Mouse (Mus musculus) heart, adult 2 months (tissue): Measurements from ENCODE around the gene Oas1f.

ENCODE experiments used
- CTCF ChIP-seq: fragments of 200-600 bp; IDR thresholded peaks from 2 replicates; pipeline ENCODE4 v1.8.1; 2022; ENCODE audit warnings: antibody characterized with exemption, mild to moderate bottlenecking, moderate library complexity
- EP300 ChIP-seq: fragments of 200-500 bp; IDR thresholded peaks from 2 replicates; pipeline ENCODE4 v1.6.1; 2011; ENCODE audit warnings: low read depth, low read length, control low read depth; ENCODE audit not compliant: insufficient read depth
- POLR2A ChIP-seq: fragments of 200-500 bp; IDR thresholded peaks from 2 replicates; pipeline ENCODE4 v1.6.1; 2011; ENCODE audit warnings: mild to moderate bottlenecking, low read depth, low read length, control low read depth; ENCODE audit not compliant: insufficient read depth

- no peak for TF ChIP-seq POLR2A
- no peak for TF ChIP-seq CTCF
- TF ChIP-seq EP300 = no peak
Observed at GRCm38 (mm10) chr5:120890026-120890425, 42.9 kb downstream of the Oas1f start.
